Mouse (Mus musculus): Measurements from ENCODE around the gene Rgs16. TPM values are rescaled to one million over a fixed set of nuclear protein-coding genes. Genes with fewer than 3 reads are reported as not detected.

Gene Rgs16
- polyA plus RNA-seq, 1 experiment from 2014 or later, result 22.9 TPM

- H3K9ac ChIP-seq (replicated peaks), result no peak overlapping the region
- no peak overlapping the region for H3K4me3 ChIP-seq (ENCODE audit: low read depth, low read length)
- no peak overlapping the region for H3K4me2 ChIP-seq (ENCODE audit: low read depth, low read length)
- H3K4me1 ChIP-seq (ENCODE audit: insufficient read depth), result no peaks in the 10 kb centered on the region; the same call in 1 of the 2 replicates
- WGBS (ENCODE audit: insufficient replicate concordance), result 85% methylated on average over 16 of the region's 16 CpGs
- H3K36me3 ChIP-seq (replicated peaks; ENCODE audit: insufficient read depth, low read length), result no peaks in the 10 kb centered on the region
- ATAC-seq (no peak), DNase-seq (no peak)
- H3K9me3 ChIP-seq (ENCODE audit: low read length), result no peaks in the 10 kb centered on the region
- H3K27ac ChIP-seq (ENCODE audit: low read depth), result no peak overlapping the region
- TF ChIP-seq CTCF (IDR thresholded peaks at IDR 0.05; ENCODE audit: low read depth) (no peak), EP300 (IDR thresholded peaks at IDR 0.05; ENCODE audit: low read depth) (no peak)
- no peaks in the 10 kb centered on the region for H3K27me3 ChIP-seq (ENCODE audit: insufficient read depth, low read length)
Measured at GRCm38 (mm10) chr1:153726636-153727035, 13.5 kb upstream of the Rgs16 start.

- TF ChIP-seq CTCF (IDR thresholded peaks at IDR 0.05; ENCODE audit: low read depth) (no peak), EP300 (IDR thresholded peaks at IDR 0.05; ENCODE audit: low read depth) (no peak)
- H3K9me3 ChIP-seq (ENCODE audit: low read length), result no peaks in the 10 kb centered on the region
- no peaks in the 10 kb centered on the region for H3K27me3 ChIP-seq (ENCODE audit: insufficient read depth, low read length)
- no peak overlapping the region for H3K27ac ChIP-seq (ENCODE audit: low read depth)
- H3K4me3 ChIP-seq (ENCODE audit: low read depth, low read length), result no peak overlapping the region
- no peak overlapping the region for H3K9ac ChIP-seq (replicated peaks)
- WGBS (ENCODE audit: insufficient replicate concordance), result 63% methylated on average over 2 of the region's 2 CpGs
- H3K36me3 ChIP-seq (replicated peaks; ENCODE audit: insufficient read depth, low read length), result no peaks in the 10 kb centered on the region
- no peak overlapping the region for H3K4me2 ChIP-seq (ENCODE audit: low read depth, low read length)
- no peak for DNase-seq
- no peaks in the 10 kb centered on the region; the same call in 1 of the 2 replicates for H3K4me1 ChIP-seq (ENCODE audit: insufficient read depth)
- ATAC-seq, result no peak
Measured at GRCm38 (mm10) chr1:153729806-153730205, 10.3 kb upstream of the Rgs16 start.

DNA sequence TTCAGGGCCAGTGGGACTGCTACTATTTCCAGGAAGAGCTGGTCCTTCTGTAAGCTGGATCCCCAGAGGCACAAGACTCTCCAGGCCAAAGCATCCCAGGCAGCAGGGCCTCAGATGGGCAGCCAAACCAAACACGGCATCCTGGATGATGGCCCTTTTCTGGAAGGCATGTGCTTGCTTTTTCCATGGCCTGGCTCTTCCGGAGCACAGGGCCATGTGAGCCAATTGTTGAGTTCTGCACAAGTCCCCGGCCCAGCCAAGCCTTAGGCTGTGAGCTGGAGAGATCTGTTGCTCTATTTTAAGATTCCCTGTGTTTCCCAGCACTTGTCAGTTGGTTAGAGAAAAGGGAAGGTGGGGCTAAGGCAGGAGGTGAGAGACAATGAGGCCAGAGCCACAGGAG lies 9.5 kb upstream of the Rgs16 start:
- no peak for DNase-seq

DNA sequence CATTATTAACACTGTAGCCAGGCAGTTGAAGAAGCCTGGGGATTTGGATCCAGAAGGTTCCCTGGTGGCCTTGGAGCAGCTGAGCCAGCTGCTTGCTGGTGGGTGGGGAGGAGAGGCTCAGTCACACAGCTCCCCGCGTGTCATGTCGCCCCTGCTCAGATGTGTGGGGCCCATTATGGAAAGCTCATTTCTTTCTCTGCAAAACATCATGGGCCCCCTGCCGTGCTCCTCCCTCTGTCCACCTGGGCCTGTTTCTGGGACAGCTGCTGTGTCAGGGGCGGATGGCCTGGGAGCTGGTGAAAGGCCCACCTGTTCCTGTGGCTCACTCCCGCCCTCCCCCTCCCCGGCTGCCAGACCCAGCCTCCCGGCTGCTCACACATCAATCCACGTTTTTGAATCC lies 7.0 kb upstream of the Rgs16 start:
- DNase-seq (no peak), ATAC-seq (no peak)
- WGBS (ENCODE audit: insufficient replicate concordance), result 64% methylated on average over 9 of the region's 9 CpGs
- Histone ChIP-seq H3K9ac (replicated peaks) (no peak overlapping the region), H3K4me3 (ENCODE audit: low read depth, low read length) (no peak overlapping the region), H3K36me3 (replicated peaks; ENCODE audit: insufficient read depth, low read length) (no peaks in the 10 kb centered on the region), H3K4me1 (ENCODE audit: insufficient read depth) (no peaks in the 10 kb centered on the region), H3K27me3 (ENCODE audit: insufficient read depth, low read length) (0 out of 2 replicates have a peak, but pooled peaks cover 4% of the 10 kb centered on the region), H3K4me2 (ENCODE audit: low read depth, low read length) (no peak overlapping the region), H3K9me3 (ENCODE audit: low read length) (no peaks in the 10 kb centered on the region), H3K27ac (ENCODE audit: low read depth) (no peak overlapping the region)
- TF ChIP-seq CTCF (IDR thresholded peaks at IDR 0.05; ENCODE audit: low read depth) (no peak), EP300 (IDR thresholded peaks at IDR 0.05; ENCODE audit: low read depth) (no peak)

More for the DNA sequence above, 9.5 kb upstream of the Rgs16 start:
- no peak for TF ChIP-seq EP300 (IDR thresholded peaks at IDR 0.05; ENCODE audit: low read depth)
- H3K27ac ChIP-seq (ENCODE audit: low read depth), result no peak overlapping the region
- H3K27me3 ChIP-seq (ENCODE audit: insufficient read depth, low read length), result no peaks in the 10 kb centered on the region
- H3K4me3 ChIP-seq (ENCODE audit: low read depth, low read length), result no peak overlapping the region
- H3K9me3 ChIP-seq (ENCODE audit: low read length), result no peaks in the 10 kb centered on the region
- no peaks in the 10 kb centered on the region for H3K36me3 ChIP-seq (replicated peaks; ENCODE audit: insufficient read depth, low read length)
- no peaks in the 10 kb centered on the region; the same call in 1 of the 2 replicates for H3K4me1 ChIP-seq (ENCODE audit: insufficient read depth)
- no peak overlapping the region for H3K9ac ChIP-seq (replicated peaks)
- WGBS (ENCODE audit: insufficient replicate concordance), result 57% methylated on average over 3 of the region's 3 CpGs
- H3K4me2 ChIP-seq (ENCODE audit: low read depth, low read length), result no peak overlapping the region
- ATAC-seq, result no peak

DNA sequence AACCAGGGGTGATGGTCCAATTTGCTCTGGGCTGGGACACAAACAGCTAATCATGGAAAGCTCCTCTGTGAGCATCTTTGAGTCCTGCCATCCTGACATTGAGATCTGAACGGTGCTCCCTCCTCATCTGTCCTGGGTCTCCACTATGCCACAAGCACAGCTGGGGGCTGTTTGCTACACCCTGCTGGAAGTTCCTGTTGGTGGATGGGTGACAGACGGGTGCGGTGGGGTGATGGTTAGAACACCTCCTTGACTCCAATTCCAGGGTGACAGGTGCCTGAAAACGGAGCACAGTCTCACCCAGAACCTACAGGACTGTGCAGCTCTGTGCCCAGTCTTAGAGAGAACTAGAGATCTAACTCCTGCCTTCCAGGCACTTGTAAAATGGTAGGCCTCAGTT lies 5.3 kb upstream of the Rgs16 start:
- no peak overlapping the region for H3K4me2 ChIP-seq (ENCODE audit: low read depth, low read length)
- H3K4me3 ChIP-seq (ENCODE audit: low read depth, low read length), result no peak overlapping the region
- H3K4me1 ChIP-seq (ENCODE audit: insufficient read depth), result no peaks in the 10 kb centered on the region
- 53% methylated on average over 4 of the region's 4 CpGs for WGBS (ENCODE audit: insufficient replicate concordance)
- no peak for DNase-seq
- no peak for TF ChIP-seq CTCF (IDR thresholded peaks at IDR 0.05; ENCODE audit: low read depth)
- TF ChIP-seq EP300 (IDR thresholded peaks at IDR 0.05; ENCODE audit: low read depth), result no peak
- no peak for ATAC-seq
- no peak overlapping the region for H3K9ac ChIP-seq (replicated peaks)
- H3K9me3 ChIP-seq (ENCODE audit: low read length), result no peaks in the 10 kb centered on the region
- H3K27ac ChIP-seq (ENCODE audit: low read depth), result no peak overlapping the region
- peaks cover 15% of the 10 kb centered on the region for H3K27me3 ChIP-seq (ENCODE audit: insufficient read depth, low read length)
- no peaks in the 10 kb centered on the region for H3K36me3 ChIP-seq (replicated peaks; ENCODE audit: insufficient read depth, low read length)

GRCm38 (mm10) chr1:153736096-153736495 lies 4.1 kb upstream of the Rgs16 start:
- Histone ChIP-seq H3K9ac (replicated peaks) (no peak overlapping the region), H3K27ac (ENCODE audit: low read depth) (no peak overlapping the region), H3K9me3 (ENCODE audit: low read length) (no peaks in the 10 kb centered on the region), H3K27me3 (ENCODE audit: insufficient read depth, low read length) (peaks cover 22% of the 10 kb centered on the region), H3K4me3 (ENCODE audit: low read depth, low read length) (no peak overlapping the region), H3K4me1 (ENCODE audit: insufficient read depth) (no peaks in the 10 kb centered on the region), H3K4me2 (ENCODE audit: low read depth, low read length) (no peak overlapping the region), H3K36me3 (replicated peaks; ENCODE audit: insufficient read depth, low read length) (no peaks in the 10 kb centered on the region)
- ATAC-seq (no peak), DNase-seq (no peak)
- no peak for TF ChIP-seq EP300 (IDR thresholded peaks at IDR 0.05; ENCODE audit: low read depth)
- no peak for TF ChIP-seq CTCF (IDR thresholded peaks at IDR 0.05; ENCODE audit: low read depth)
- 52% methylated on average over 6 of the region's 6 CpGs for WGBS (ENCODE audit: insufficient replicate concordance)
